Mouse (Mus musculus) neural tube, embryonic 14.5 days (tissue): ENCODE data around the gene Tcf20. TPM values are rescaled to one million over a fixed set of nuclear protein-coding genes. Genes with fewer than 3 reads are reported as not detected.

ENCODE experiments used
- ATAC-seq: fragments of 200-750 bp; cut with Nextera tagmentation; 2 replicates; pipeline ENCODE4 v1.8.0; 2017; ENCODE audit warnings: low read depth, mild to moderate bottlenecking, moderate TSS enrichment, moderate library complexity
- H3K27ac ChIP-seq: fragments of 300-500 bp; sonication (generic); 2 replicates; pipeline ENCODE4 v1.5.1; 2014; ENCODE audit warnings: low read depth, mild to moderate bottlenecking, control low read depth, low read length, moderate library complexity, mixed read lengths
- H3K27me3 ChIP-seq: fragments of 300-500 bp; sonication (generic); 2 replicates; pipeline ENCODE4 v1.6.1; 2014; ENCODE audit warnings: low read length; ENCODE audit not compliant: control insufficient read depth, insufficient read depth
- H3K36me3 ChIP-seq: fragments of 300-500 bp; sonication (generic); 2 replicates; pipeline ENCODE4 v1.6.1; 2014; ENCODE audit warnings: low read length, mixed read lengths; ENCODE audit not compliant: control insufficient read depth, insufficient read depth
- H3K4me1 ChIP-seq: fragments of 300-500 bp; sonication (generic); 2 replicates; pipeline ENCODE4 v1.6.1; 2014; ENCODE audit warnings: low read length; ENCODE audit not compliant: control insufficient read depth, insufficient read depth
- H3K4me2 ChIP-seq: fragments of 300-500 bp; sonication (generic); 2 replicates; pipeline ENCODE4 v1.6.1; 2014; ENCODE audit warnings: mild to moderate bottlenecking, low read depth, low read length, control low read depth
- H3K4me3 ChIP-seq: fragments of 300-500 bp; sonication (generic); 2 replicates; pipeline ENCODE4 v1.5.1; 2014; ENCODE audit warnings: low read depth, low read length, control low read depth, mixed read lengths
- H3K9ac ChIP-seq: fragments of 300-500 bp; sonication (generic); replicated peaks from 2 replicates; pipeline ENCODE4 v1.6.1; 2014; ENCODE audit warnings: low read depth, mild to moderate bottlenecking, control low read depth, low read length, mixed read lengths
- H3K9me3 ChIP-seq: fragments of 300-500 bp; sonication (generic); 2 replicates; pipeline ENCODE4 v1.6.1; 2016; ENCODE audit warnings: low read length; ENCODE audit not compliant: control insufficient read depth
- WGBS: fragments of 180-500 bp; shearing (Covaris S2); extraction: QIAGEN DNeasy Blood & Tissue Kit; methylation state at CpG from one replicate; pipeline ENCODE4 v1.1.7; 2014; 5-methylcytosine and 5-hydroxymethylcytosine counted together
- polyA plus RNA-seq: library from polyadenylated mRNA; unstranded; fragments of >200 nt; fragmentation: Nextera tagmentation; extraction: Ambion mirVana; gene quantifications from 2 replicates; pipeline ENCODE4 v1.2.1, GENCODE M21; 2014

The Tcf20 gene
- polyA plus RNA-seq, 1 experiment from 2014 or later, result 16.3 TPM

DNA sequence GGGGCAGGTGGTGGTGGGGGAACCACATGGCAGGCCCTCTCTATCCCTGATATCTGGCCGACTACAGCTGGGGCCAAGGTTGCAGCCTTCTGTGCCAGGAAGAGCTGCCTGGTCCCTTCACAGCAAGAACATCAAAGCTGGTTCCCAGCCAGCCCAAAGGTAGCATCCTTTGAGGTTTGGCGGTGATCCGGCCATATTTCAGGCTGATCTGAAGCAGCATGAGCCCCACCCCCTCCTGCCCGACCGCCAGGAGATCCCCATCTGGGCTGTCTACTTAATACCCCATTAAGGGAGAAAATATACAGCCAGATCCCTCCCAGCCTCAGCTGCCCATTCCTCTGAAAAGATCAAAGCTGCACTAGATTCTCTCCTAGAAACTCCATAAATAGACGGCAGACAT is 59.6 kb downstream of the Tcf20 start:
- H3K4me3 ChIP-seq, result no peak overlapping the region
- H3K36me3 ChIP-seq, result no peaks in the 10 kb centered on the region
- peaks cover 2% of the 10 kb centered on the region; the same call in 1 of the 2 replicates for H3K27me3 ChIP-seq
- ATAC-seq, result no peak
- 4% methylated on average over 6 of the region's 6 CpGs for WGBS
- no peak overlapping the region for H3K4me2 ChIP-seq
- no peaks in the 10 kb centered on the region for H3K9me3 ChIP-seq
- H3K9ac ChIP-seq, result no peak overlapping the region
- peak overlapping the region; percentile 4; the same call in 1 of the 2 replicates for H3K27ac ChIP-seq
- H3K4me1 ChIP-seq, result peaks cover 76% of the 10 kb centered on the region

DNA sequence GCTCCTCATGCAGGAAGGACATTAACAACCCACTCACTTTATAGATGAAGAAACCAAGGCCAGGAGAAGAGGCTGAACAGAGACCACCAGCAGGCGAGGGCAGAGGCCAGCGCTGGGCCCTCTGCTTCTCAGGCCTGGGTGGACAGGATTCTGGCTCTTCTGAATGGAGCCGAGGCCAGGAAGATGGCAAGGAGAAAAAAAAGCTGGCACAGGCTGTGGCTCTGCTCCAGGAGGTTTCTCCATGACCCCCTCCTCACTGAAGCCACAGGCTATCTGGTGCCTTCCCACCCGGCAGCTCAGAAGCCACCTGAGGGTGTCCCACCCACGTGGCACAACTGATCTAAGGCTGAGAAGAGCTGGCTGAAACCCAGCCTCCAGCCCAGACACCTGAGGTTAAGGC is 60.6 kb downstream of the Tcf20 start:
- no peak overlapping the region for H3K27ac ChIP-seq
- H3K4me1 ChIP-seq, result peaks cover 77% of the 10 kb centered on the region
- H3K27me3 ChIP-seq, result peaks cover 2% of the 10 kb centered on the region; the same call in 1 of the 2 replicates
- no peak overlapping the region for H3K4me2 ChIP-seq
- 78% methylated on average over 5 of the region's 5 CpGs for WGBS
- no peaks in the 10 kb centered on the region for H3K36me3 ChIP-seq
- H3K9ac ChIP-seq, result no peak overlapping the region
- H3K9me3 ChIP-seq, result no peaks in the 10 kb centered on the region
- H3K4me3 ChIP-seq, result no peak overlapping the region
- no peak for ATAC-seq

GRCm38 (mm10) chr15:82924679-82925425 is 62.8 kb downstream of the Tcf20 start:
- Histone ChIP-seq H3K36me3 (no peaks in the 10 kb centered on the region), H3K4me2 (no peak overlapping the region; the same call in 1 of the 2 replicates), H3K4me1 (peaks cover 91% of the 10 kb centered on the region), H3K27me3 (peaks cover 2% of the 10 kb centered on the region; the same call in 1 of the 2 replicates), H3K4me3 (no peak overlapping the region), H3K9me3 (no peaks in the 10 kb centered on the region), H3K9ac (0 out of 2 replicates have a peak overlapping the region, but pooled peaks have one; percentile 16), H3K27ac (0 out of 2 replicates have a peak overlapping the region, but pooled peaks have one; percentile 62)
- no peak for ATAC-seq
- 0% methylated on average over 11 of the region's 11 CpGs for WGBS

- Histone ChIP-seq H3K9ac (no peak overlapping the region), H3K4me2 (no peak overlapping the region), H3K36me3 (no peaks in the 10 kb centered on the region), H3K4me1 (peaks cover 81% of the 10 kb centered on the region), H3K27me3 (peaks cover 2% of the 10 kb centered on the region; the same call in 1 of the 2 replicates), H3K4me3 (no peak overlapping the region), H3K27ac (no peak overlapping the region), H3K9me3 (no peaks in the 10 kb centered on the region)
- no peak for ATAC-seq
- WGBS, result 54% methylated on average over 5 of the region's 5 CpGs
These were observed 64.1 kb downstream of the Tcf20 start for GRCm38 (mm10) chr15:82923531-82923930.

DNA sequence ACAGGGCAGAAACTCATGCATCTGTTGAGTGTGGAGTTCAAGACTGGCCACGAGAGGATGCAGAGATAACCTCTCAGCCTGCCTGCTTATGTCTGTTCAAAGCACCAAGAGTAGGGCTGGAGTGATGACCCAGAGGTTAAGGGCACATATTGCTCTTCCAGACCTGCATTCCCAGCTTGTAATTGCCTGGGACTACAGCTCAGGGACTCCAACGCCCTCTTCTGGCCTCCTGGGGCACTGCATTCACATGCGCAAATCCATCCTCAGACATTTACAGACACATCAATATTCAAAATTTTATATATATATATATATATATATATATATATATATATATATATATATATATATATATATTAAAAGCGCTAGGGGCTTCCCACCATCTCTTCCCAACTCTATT is 64.9 kb downstream of the Tcf20 start:
- Histone ChIP-seq H3K4me1 (peaks cover 80% of the 10 kb centered on the region), H3K36me3 (no peaks in the 10 kb centered on the region), H3K9ac (no peak overlapping the region), H3K27me3 (peaks cover 2% of the 10 kb centered on the region; the same call in 1 of the 2 replicates), H3K4me3 (no peak overlapping the region), H3K9me3 (no peaks in the 10 kb centered on the region), H3K4me2 (no peak overlapping the region), H3K27ac (peak overlapping the region; percentile 66; the same call in 1 of the 2 replicates)
- no peak for ATAC-seq
- 74% methylated on average over 4 of the region's 4 CpGs for WGBS

DNA sequence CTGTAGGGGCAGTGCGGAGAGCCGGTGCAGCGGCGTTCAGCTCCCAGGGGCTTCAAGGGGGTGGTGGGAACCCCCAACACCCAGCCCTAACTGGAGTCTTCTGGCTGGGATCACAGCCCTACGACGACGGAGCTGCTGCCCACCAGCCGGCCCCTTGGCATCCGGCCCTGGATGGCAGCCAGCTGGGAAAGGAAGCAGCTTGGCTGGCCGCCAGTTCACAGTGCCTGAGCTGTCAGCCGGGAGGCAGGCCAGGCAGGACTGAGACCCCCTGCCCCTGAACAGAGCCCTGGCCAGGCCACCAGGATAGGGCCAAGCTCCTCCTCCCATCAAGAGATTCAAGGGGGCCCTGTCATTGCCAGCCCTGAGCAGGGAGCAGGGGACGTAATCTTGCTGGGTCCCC is 65.6 kb downstream of the Tcf20 start:
- Histone ChIP-seq H3K36me3 (no peaks in the 10 kb centered on the region), H3K9ac (0 out of 2 replicates have a peak overlapping the region, but pooled peaks have one; percentile 11), H3K4me3 (no peak overlapping the region), H3K27me3 (peaks cover 2% of the 10 kb centered on the region; the same call in 1 of the 2 replicates), H3K9me3 (no peaks in the 10 kb centered on the region), H3K4me1 (peaks cover 82% of the 10 kb centered on the region), H3K4me2 (no peak overlapping the region), H3K27ac (peak overlapping the region; percentile 66; the same call in 1 of the 2 replicates)
- ATAC-seq, result peak; percentile 58; the same call in 1 of the 2 replicates
- WGBS, result 19% methylated on average over 12 of the region's 12 CpGs

DNA sequence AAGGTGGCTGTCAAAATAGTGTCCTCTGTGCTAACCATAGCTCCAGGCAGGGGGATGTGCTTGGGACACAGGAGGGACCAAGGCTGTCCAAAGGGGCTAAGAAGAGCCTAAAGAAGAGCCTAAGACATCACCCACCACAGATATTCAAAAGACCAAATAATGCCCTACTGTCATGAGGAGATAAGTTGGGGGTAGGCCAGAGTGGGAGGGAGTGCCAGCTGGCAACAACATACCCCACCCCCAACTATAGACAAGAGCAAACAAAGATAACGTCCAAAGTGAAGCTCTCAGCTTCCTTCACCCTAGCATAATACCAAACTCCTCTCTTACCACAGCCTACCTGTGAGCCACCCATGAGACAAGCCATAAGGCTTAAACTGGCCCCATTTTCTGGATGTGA is 66.1 kb downstream of the Tcf20 start:
- peak overlapping the region; percentile 16; the same call in 1 of the 2 replicates for H3K9ac ChIP-seq
- no peaks in the 10 kb centered on the region for H3K36me3 ChIP-seq
- 33% methylated on average over 1 of the region's 1 CpGs for WGBS
- no peak overlapping the region for H3K4me3 ChIP-seq
- H3K27ac ChIP-seq, result peak overlapping the region; percentile 34; the same call in 1 of the 2 replicates
- H3K27me3 ChIP-seq, result peaks cover 2% of the 10 kb centered on the region; the same call in 1 of the 2 replicates
- H3K4me1 ChIP-seq, result peaks cover 82% of the 10 kb centered on the region
- no peak for ATAC-seq
- H3K9me3 ChIP-seq, result no peaks in the 10 kb centered on the region
- H3K4me2 ChIP-seq, result 0 out of 2 replicates have a peak overlapping the region, but pooled peaks have one; percentile 11

GRCm38 (mm10) chr15:82920895-82921515 is 66.7 kb downstream of the Tcf20 start:
- H3K9ac ChIP-seq, result peak overlapping the region; percentile 32; the same call in 1 of the 2 replicates

More at GRCm38 (mm10) chr15:82920895-82921515, 66.7 kb downstream of the Tcf20 start:
- 0 out of 2 replicates have a peak overlapping the region, but pooled peaks have one; percentile 34 for H3K27ac ChIP-seq
- H3K36me3 ChIP-seq, result no peaks in the 10 kb centered on the region
- ATAC-seq, result peak; percentile 19; the same call in 1 of the 2 replicates
- H3K9me3 ChIP-seq, result no peaks in the 10 kb centered on the region
- 3% methylated on average over 13 of the region's 13 CpGs for WGBS
- peaks cover 81% of the 10 kb centered on the region for H3K4me1 ChIP-seq
- peak overlapping the region; percentile 11; the same call in 1 of the 2 replicates for H3K4me2 ChIP-seq
- H3K27me3 ChIP-seq, result peaks cover 2% of the 10 kb centered on the region; the same call in 1 of the 2 replicates
- no peak overlapping the region for H3K4me3 ChIP-seq
